Mouse (Mus musculus): ENCODE measurements around the gene Mfsd6.

Gene Mfsd6

DNA sequence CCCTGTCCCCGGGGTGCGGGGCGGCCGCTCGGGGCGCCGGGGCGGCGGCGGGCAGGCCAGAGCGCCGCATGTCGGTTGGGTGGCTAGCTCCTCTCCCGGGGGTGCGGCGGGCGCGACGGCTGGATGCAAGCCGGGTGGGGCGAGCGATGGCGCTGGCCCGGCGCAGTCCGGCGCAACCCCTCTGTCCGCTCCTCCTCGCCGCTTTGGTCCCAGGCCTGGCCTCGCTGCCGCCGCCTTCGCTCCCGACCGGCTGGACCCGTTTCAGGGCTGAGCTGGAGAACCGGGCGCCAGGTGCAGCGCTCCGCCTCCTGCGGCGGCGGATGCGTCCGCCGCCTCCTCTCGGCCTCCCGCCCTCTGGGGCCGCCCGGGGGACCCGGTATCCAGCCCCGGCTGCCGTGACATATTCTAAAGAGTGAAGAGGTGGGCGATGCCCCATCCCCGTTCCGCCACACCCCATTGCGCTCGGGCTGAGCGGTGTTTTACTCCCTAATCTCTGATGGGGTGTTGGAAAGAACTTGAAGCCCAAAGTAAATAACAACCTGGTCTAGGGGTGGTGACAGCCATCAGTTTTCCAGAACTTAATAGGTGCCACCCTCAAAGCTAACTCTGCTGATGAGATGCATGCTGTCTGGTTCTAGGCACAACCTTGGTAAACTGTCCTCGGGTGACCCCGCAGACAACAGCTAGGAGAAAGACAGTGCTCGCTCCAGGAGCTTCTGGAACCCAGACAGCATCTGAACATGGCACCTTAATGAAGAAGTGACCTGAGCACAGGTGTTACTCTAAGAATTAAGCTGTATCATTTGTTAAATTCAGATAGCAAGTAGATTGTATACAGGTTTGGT is at the start of gene Mfsd6:
Mfsd6 (minus strand) TSS at position 407 of the 845 bp plus-strand sequence.
- no peak for DNase-seq (ENCODE audit: low read depth, low spot score)

- no peak for DNase-seq (ENCODE audit: low read depth, low spot score)
These were observed 38.2 kb upstream of the Mfsd6 start for GRCm38 (mm10) chr1:52765176-52766111.

DNA sequence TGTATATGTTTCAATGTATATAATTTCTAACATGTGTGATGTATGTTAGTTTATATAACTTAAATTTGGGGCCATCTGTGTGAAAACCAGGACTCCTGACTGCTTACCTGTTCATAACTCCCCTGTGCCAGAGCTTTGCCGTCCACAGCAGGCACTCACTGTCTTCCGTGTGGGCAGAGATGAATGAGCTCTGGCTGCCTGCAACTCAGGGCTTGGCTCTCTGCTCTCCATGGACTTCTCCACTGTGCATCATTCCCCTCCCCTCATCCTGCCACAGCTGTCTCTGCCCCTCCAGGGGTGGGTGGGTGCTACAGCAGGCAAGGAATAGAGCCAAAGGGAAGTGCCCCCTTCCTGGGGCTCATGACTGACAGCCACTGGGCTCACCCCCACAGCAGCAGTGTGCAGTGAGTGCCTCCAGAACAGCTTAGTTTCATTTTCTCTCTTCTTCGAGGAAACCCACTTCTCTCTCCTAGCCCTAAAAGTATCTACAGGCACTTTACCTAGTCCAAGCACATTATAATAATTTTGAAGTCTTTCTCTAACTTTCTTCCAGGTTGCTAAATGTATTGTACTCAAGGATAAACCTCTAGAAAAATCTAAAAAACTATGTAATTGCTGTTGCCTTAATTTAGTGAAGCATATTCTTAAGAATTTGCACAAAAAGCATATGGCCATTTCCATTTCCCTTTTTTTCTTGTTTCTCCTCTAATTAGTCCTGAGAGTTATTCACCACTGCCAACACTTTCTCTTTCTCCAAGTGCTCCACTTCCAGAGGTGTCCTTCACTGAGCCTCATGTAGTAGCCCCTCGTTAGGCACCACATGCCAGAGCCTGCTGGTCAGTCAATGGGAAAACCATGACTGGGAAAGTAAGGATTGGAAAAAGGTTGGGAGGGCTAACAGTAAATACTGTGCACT is 36.9 kb upstream of the Mfsd6 start:
- no peak for DNase-seq (ENCODE audit: low read depth, low spot score)

DNA sequence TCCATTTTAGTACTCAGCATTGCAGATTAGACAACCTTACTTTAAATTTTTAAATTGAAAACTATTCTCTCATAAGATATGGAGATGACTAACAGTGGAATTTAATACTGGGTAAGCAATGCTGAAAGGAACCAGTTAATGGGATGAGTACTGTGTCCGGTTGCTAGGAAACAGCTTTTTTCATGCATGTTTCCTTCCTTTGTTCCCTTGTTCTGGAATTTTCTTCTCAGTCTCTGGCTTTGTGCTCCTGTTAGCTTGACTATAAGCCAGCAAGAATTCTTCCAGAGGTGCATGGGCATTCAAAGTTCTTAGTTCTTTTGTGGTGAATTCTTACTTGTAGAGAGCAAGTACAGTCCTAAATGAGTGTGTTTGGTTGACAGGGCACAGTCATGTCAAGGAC is 30.9 kb upstream of the Mfsd6 start:
- DNase-seq (ENCODE audit: low read depth, low spot score), result no peak

- no peak for DNase-seq (ENCODE audit: low read depth, low spot score)
These were observed 27.1 kb upstream of the Mfsd6 start for GRCm38 (mm10) chr1:52754331-52754730.

DNA sequence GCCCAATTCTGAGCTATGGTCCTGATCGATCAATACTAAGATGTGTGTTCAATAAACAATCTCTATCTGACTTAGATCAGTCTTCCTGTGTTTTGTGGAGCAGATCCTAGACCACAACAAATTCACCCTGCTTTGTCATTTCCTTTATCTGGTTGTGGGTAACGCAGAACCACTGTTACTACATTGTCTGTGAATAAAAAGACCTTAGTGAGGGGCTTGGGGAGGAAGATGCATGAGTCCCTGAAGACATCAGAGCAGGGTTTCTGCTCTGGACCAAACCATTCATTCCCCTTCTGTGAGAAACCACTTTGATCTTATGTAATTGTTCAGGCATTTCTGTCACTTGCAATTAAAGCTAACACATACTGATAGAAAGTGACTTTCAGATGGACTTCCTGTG is 26.6 kb upstream of the Mfsd6 start:
- no peak for DNase-seq (ENCODE audit: low read depth, low spot score)

DNA sequence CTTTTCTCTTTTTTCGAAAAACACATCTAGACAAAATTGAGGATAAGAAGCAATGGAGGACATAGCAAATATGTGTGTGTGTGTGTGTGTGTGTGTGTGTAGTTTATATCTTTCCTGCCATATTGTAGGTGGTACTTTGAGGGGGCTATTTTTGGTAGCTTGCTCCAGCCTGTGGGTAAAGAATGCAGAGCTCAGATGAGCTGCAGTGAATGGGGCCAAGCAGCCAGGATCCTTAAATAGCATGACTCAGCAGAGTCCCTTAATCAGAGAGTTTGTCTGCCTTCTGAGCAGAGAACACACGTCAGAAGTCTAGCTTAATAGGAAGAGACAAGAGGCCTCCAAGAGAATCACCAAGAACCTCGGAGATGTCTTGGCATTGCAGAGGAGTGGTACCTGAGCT is 25.4 kb upstream of the Mfsd6 start:
- DNase-seq (ENCODE audit: low read depth, low spot score), result no peak

- no peak for DNase-seq (ENCODE audit: low read depth, low spot score)
These were observed 24.4 kb upstream of the Mfsd6 start for GRCm38 (mm10) chr1:52751634-52752033.

DNA sequence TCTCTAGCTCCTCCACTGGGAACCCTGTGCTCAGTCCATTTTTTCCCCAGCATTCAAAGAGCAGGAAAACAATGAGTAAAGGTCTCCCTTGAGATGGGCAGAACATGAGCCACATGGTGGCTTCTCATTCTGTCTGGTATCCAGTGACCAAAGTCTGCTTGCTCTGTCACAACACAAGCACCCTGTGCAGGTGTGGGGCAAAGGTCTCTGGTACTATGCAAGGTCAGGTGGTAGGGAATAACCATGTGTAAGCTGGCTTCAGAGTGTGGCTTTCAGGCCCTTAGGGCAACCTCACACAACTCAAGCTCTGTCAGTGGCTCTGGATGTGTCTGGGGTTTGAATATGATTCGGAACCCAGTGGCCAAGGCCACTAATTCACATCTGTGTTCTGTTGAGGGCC is 22.7 kb upstream of the Mfsd6 start:
- DNase-seq (ENCODE audit: low read depth, low spot score), result no peak

DNA sequence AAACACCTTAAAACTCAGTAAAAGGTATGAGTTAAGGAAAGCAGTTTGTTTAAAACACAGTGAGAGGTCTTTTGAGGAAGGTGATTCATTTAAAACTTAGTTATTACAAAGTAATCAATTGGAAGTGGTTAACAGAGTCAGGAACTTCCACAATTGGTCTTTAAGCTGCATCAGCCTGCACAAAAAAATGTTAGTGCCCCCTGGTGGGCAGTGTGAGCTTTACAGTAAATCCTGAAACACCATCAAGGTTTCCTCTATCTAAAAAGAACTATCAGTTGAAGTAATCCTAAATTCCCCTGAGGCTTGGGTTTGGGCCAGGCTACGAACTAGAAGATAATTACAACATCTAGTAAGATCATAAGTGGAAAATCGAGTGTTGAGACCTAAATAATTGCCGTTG is 21.0 kb upstream of the Mfsd6 start:
- peak; percentile 55 for DNase-seq (ENCODE audit: low read depth, low spot score)

DNA sequence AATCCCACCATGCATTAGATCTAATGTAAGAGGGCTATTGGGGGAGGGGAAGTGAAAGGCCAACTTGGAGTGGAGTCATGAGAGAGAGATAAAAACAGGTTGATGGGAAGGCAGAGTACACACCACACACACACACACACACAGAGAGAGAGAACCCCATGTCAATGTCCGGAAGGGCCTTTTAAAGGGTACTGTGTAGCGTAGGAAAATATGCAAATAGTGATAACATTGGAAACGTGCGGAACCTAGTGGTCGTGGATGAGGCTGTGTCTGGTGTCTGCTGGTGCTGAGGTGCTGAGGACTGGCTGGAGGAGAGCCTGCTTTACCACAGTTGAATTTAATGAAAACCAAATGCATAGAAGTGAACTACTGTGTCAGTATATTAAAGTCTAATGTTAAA is 15.3 kb upstream of the Mfsd6 start:
- no peak for DNase-seq (ENCODE audit: low read depth, low spot score)

DNA sequence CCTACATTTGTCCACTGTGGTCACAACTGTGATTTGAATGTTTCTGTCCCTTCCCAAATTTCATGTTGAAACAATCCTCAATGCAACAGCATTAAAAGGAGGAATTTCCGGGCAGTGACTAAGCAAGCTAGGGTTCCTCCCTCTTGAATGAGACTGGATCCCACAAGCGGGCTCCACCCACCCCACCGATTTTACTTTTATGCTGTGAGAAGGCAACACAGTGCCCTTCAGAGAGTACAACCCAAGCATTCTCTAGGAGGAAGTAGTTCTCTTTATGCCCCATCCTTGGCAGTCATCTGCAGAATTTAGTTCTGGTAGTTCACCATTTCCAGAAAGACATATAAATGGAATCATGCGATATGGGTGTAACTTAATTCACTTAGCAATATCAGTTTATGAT is 6.9 kb upstream of the Mfsd6 start:
- DNase-seq (ENCODE audit: low read depth, low spot score), result no peak

GRCm38 (mm10) chr1:52730258-52730657 is 3.0 kb upstream of the Mfsd6 start:
- DNase-seq (ENCODE audit: low read depth, low spot score), result no peak

DNA sequence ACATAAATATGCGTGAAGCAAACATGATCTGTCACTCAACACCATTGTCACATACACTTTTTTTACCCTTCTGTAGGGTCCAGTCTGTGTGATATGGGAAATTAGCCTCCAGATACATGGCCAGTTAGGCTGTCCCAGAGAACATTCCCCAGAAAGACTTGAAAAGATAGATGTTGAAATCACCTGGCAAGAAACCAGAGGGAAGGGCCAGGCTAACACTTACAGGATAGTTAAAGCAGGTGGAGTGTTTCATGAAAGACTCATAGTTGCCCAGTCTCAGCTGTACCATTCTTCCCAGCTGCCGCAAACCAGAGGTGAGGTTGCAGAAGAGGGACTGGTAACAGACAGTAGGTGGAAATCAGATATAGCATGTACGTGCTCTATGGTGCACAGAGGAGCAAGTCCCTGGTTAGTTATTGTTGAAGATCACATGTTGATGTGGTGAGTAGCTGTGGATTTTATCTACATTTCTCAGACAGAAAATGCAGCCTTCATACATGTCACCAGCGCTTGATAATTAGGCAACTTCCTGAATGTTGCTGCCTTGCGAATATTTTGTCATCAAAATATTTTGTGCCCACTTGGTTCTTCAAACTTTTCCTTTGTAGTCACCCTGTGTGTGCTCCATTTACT is 1.7 kb upstream of the Mfsd6 start:
- no peak for DNase-seq (ENCODE audit: low read depth, low spot score)

DNA sequence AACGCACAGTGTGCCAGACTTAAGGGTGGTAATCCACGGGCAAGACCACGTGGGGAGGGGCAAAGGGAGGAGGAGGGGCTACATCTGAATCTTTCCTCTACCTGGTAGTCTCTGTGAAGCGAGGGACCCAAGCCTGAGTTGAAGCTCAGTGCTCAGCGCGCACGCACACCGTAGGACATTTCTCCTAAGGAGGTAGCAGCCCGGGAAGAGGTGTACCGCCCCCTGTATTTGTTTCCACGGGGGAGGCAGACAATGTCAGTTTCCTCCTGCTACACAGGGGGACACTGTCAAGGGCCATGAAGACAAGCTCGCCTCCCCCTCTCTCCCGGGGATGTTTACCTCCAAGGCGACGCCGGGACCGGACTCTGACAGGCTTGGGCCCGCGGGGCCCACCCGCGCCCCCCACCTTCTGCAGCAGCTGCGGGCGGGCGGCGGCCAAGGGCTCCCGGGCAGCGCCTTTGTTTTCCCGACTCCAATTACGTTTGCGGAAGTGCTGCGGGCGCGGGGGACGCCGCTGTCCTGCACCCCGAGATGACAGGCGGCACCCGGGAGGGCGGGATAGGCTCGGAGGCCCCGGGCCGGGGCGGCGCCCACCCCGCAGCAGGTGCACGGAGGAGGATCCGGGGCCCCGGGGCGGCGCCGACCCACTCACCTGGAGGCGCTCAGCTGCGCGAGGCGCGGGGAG is 749 bp downstream of the Mfsd6 start:
- no peak for DNase-seq (ENCODE audit: low read depth, low spot score)

DNA sequence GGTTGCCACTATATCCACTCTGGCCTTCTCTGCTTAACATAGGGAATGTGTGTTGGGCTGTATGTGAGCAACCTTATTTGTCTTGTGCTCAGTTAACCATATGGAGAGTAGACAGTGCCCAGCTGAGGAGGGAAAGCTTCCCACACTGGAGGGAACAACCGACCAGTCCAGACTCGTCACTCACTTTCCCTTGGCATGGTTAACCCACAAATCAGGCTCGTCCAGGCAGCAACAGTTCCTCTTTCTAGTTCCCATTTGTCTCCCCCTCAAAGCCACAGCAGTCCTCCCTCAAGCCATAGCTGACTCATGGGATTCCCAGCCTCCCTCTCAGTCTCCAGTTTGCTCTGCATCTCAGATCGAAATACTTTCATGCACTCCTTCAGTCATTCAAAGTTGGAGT is 4.7 kb downstream of the Mfsd6 start:
- DNase-seq (ENCODE audit: low read depth, low spot score), result no peak

GRCm38 (mm10) chr1:52719096-52719495 is 8.2 kb downstream of the Mfsd6 start:
- DNase-seq (ENCODE audit: low read depth, low spot score), result no peak

GRCm38 (mm10) chr1:52718068-52718748 is 9.1 kb downstream of the Mfsd6 start:
- no peak for DNase-seq (ENCODE audit: low read depth, low spot score)

GRCm38 (mm10) chr1:52714451-52714850 is 12.8 kb downstream of the Mfsd6 start:
- no peak for DNase-seq (ENCODE audit: low read depth, low spot score)

DNA sequence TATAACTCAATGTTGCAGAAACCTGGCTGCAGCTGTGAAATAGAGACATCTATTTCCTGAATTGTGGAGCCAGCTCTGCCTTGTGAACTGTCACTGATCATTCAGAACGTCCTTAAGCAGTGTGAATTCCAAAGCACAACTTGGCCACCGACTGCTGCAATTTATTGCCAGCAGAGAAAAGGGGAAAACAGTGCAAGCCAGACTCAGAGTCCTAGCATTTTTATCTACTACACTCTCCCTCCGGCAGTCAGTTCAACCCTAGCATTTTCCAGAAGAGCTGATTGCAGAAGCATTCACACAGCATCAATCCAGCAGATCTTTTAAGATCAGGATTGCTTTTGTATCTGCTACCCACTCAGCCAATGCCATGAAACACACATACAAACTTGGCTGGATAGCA is 13.2 kb downstream of the Mfsd6 start:
- DNase-seq (ENCODE audit: low read depth, low spot score), result no peak

All from embryo, embryonic 11.5 days (tissue).